Mouse (Mus musculus) olfactory bulb, adult 2 months (tissue): ENCODE data around the gene Cdh4.

ENCODE experiments used
- CTCF ChIP-seq: fragments of 200-500 bp; IDR thresholded peaks from 2 replicates; pipeline ENCODE4 v1.5.1; 2012; ENCODE audit warnings: low read depth, mild to moderate bottlenecking, low read length, moderate library complexity; ENCODE audit not compliant: insufficient read depth
- POLR2A ChIP-seq: fragments of 200-500 bp; IDR thresholded peaks from 2 replicates; pipeline ENCODE4 v1.6.1; 2012; ENCODE audit warnings: mild to moderate bottlenecking, low read depth, low read length, moderate library complexity; ENCODE audit not compliant: insufficient read depth

- TF ChIP-seq CTCF = no peak
- TF ChIP-seq POLR2A = no peak
Observed at GRCm38 (mm10) chr2:179779266-179779665, 337.0 kb downstream of the Cdh4 start.
